Mouse (Mus musculus) spleen, adult 2 months (tissue): ENCODE data around the gene Gm8113.
"Not testable (repeated sequence)": the region's sequence is repeated elsewhere in the genome, so short reads cannot be mapped to it uniquely, and the experiment has no call there.

Experiments
- CTCF ChIP-seq: fragments of 200-500 bp; IDR thresholded peaks from 2 replicates; pipeline ENCODE4 v1.5.1; 2011; ENCODE audit warnings: mild to moderate bottlenecking, inconsistent platforms; ENCODE audit not compliant: insufficient read depth, insufficient read length, insufficient replicate concordance; ENCODE audit errors: extremely low read depth
- POLR2A ChIP-seq: fragments of 200-500 bp; IDR thresholded peaks from 2 replicates; pipeline ENCODE4 v1.6.1; 2011; ENCODE audit warnings: low read depth, low read length, inconsistent platforms

DNA sequence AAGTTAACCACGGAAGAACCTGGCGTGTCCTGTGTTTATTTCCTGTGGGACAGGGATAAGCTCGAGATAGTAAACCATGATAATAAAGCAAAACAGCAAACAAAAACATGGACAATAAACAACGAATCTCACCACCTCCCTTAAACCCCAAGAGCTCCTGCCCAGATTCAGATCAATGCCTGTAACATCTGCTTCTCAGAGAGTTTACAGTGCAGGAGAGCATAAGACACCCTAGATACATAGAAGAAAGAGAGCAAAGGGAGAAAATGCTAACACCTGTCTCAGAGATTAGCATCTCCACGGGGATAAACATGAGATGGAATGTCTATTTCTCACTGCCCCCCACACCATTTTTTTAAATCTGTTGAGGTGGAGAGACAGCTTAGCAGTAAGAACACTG is 8.2 kb downstream of the Gm8113 start:
- TF ChIP-seq CTCF, POLR2A: not testable (repeated sequence)
